Mouse (Mus musculus): Measurements from ENCODE around the gene Dynll2.
A peak's percentile ranks its signal among the peaks of the same experiment; 100 is the strongest.

Gene Dynll2

GRCm38 (mm10) chr11:87986831-87987793 is at the start of gene Dynll2:
Gene Dynll2, minus strand, starts transcription at chr11:87987533.
- DNase-seq (ENCODE audit: low read depth, low spot score): peak; percentile 89

GRCm38 (mm10) chr11:88036761-88037251 is 49.5 kb upstream of the Dynll2 start:
- DNase-seq (ENCODE audit: low read depth, low spot score): no peak

- DNase-seq (ENCODE audit: low read depth, low spot score): no peak
Observed at GRCm38 (mm10) chr11:88035970-88036369, 48.6 kb upstream of the Dynll2 start.

GRCm38 (mm10) chr11:88031753-88032152 is 44.4 kb upstream of the Dynll2 start:
- DNase-seq (ENCODE audit: low read depth, low spot score): no peak

- no peak for DNase-seq (ENCODE audit: low read depth, low spot score)
Observed at GRCm38 (mm10) chr11:88030836-88031235, 43.5 kb upstream of the Dynll2 start.

GRCm38 (mm10) chr11:88030219-88030618 is 42.9 kb upstream of the Dynll2 start:
- DNase-seq (ENCODE audit: low read depth, low spot score): no peak

- no peak for DNase-seq (ENCODE audit: low read depth, low spot score)
Observed at GRCm38 (mm10) chr11:88028193-88028684, 40.9 kb upstream of the Dynll2 start.

- DNase-seq (ENCODE audit: low read depth, low spot score): no peak
Observed at GRCm38 (mm10) chr11:88027391-88028035, 40.2 kb upstream of the Dynll2 start.

GRCm38 (mm10) chr11:88023933-88024332 is 36.6 kb upstream of the Dynll2 start:
- DNase-seq (ENCODE audit: low read depth, low spot score): no peak

GRCm38 (mm10) chr11:88015795-88016194 is 28.5 kb upstream of the Dynll2 start:
- DNase-seq (ENCODE audit: low read depth, low spot score): no peak

- no peak for DNase-seq (ENCODE audit: low read depth, low spot score)
Observed at GRCm38 (mm10) chr11:88015161-88015560, 27.8 kb upstream of the Dynll2 start.

- no peak for DNase-seq (ENCODE audit: low read depth, low spot score)
Observed at GRCm38 (mm10) chr11:88013632-88014031, 26.3 kb upstream of the Dynll2 start.

- no peak for DNase-seq (ENCODE audit: low read depth, low spot score)
Observed at GRCm38 (mm10) chr11:88012621-88013244, 25.4 kb upstream of the Dynll2 start.

GRCm38 (mm10) chr11:88011914-88012419 is 24.6 kb upstream of the Dynll2 start:
- no peak for DNase-seq (ENCODE audit: low read depth, low spot score)

- peak; percentile 68 for DNase-seq (ENCODE audit: low read depth, low spot score)
Observed at GRCm38 (mm10) chr11:88011208-88011913, 24.0 kb upstream of the Dynll2 start.

GRCm38 (mm10) chr11:88009542-88010190 is 22.3 kb upstream of the Dynll2 start:
- no peak for DNase-seq (ENCODE audit: low read depth, low spot score)

- DNase-seq (ENCODE audit: low read depth, low spot score): no peak
Observed at GRCm38 (mm10) chr11:88008641-88009040, 21.3 kb upstream of the Dynll2 start.

- DNase-seq (ENCODE audit: low read depth, low spot score): no peak
Observed at GRCm38 (mm10) chr11:88004123-88004522, 16.8 kb upstream of the Dynll2 start.

- no peak for DNase-seq (ENCODE audit: low read depth, low spot score)
Observed at GRCm38 (mm10) chr11:88002738-88003137, 15.4 kb upstream of the Dynll2 start.

- no peak for DNase-seq (ENCODE audit: low read depth, low spot score)
Observed at GRCm38 (mm10) chr11:87999751-88000150, 12.4 kb upstream of the Dynll2 start.
